Mouse (Mus musculus) olfactory bulb, adult 2 months (tissue): ENCODE data around the gene Adamts17.

Experiments
- CTCF ChIP-seq: fragments of 200-500 bp; IDR thresholded peaks from 2 replicates; pipeline ENCODE4 v1.5.1; 2012; ENCODE audit warnings: low read depth, mild to moderate bottlenecking, low read length, moderate library complexity; ENCODE audit not compliant: insufficient read depth
- POLR2A ChIP-seq: fragments of 200-500 bp; IDR thresholded peaks from 2 replicates; pipeline ENCODE4 v1.6.1; 2012; ENCODE audit warnings: mild to moderate bottlenecking, low read depth, low read length, moderate library complexity; ENCODE audit not compliant: insufficient read depth

DNA sequence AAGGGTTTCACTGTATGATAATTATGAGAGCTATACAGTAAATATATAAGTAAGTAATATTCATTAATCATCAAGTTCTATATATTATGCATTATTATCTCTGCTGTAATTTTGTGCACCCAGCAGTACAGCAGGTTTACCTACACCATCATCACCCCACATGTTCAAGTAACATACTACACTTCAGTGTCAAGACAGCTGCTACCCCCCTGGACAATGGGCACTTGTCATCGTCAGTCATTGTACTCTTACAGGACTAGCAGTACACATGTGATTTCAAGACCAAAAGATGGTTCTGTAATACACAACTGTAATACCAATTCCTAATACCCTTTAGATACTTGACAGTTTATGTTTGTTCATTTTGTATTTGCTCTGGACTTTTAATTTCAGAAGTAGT lies 42.2 kb upstream of the Adamts17 start:
- TF ChIP-seq CTCF (no peak), POLR2A (no peak)
